Mouse (Mus musculus) hindbrain, embryonic 11.5 days (tissue): ENCODE data around the gene Mocs1. TPM values are rescaled to one million over a fixed set of nuclear protein-coding genes. Genes with fewer than 3 reads are reported as not detected.

ENCODE experiments used
- polyA plus RNA-seq: library from polyadenylated mRNA; unstranded; fragments of >200 nt; fragmentation: Nextera tagmentation; extraction: Ambion mirVana; gene quantifications from 2 replicates; pipeline ENCODE4 v1.2.1, GENCODE M21; 2014

Gene Mocs1
- polyA plus RNA-seq, 1 experiment from 2014 or later = 5.6 TPM

Other genes starting within 250 kb of the Mocs1 start
- 3.9 and 4.0 TPM in 2 replicates for gene Daam2, start 136.0 kb downstream of the Mocs1 start, polyA plus RNA-seq
- 3.1 and 3.6 TPM in 2 replicates for gene Kif6, start 186.8 kb downstream of the Mocs1 start, polyA plus RNA-seq